Mouse (Mus musculus): Measurements from ENCODE around the gene Cd79a. TPM values are rescaled to one million over a fixed set of nuclear protein-coding genes. Genes with fewer than 3 reads are reported as not detected.

The Cd79a gene
- polyA plus RNA-seq (2012): 0.04 and 0.05 TPM in 2 replicates

DNA sequence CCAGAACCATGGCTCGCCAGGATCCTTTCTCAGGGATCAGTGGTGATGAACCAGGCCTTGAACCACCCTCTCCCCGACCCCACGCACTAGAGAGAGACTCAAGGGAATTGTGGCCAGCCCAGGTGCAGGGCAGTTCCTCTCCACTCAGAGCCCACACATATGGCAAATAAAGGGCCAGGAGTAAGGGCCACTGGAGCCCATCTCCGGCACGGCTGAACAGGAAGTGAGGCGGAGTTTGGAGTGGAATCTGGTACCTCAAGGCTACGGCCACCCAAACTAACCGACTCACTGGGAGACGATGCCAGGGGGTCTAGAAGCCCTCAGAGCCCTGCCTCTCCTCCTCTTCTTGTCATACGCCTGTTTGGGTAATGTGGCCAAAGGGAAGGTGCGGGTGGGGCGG, at the start of gene Cd79a:
Gene Cd79a (plus strand): TSS at position 158 of the 400 bp plus-strand sequence.
- TF ChIP-seq GATA1 (IDR thresholded peaks at IDR 0.05; ENCODE audit: low read length): no peak

GRCm38 (mm10) chr7:24850162-24850561, 47.0 kb upstream of the Cd79a start:
- TF ChIP-seq GATA1 (IDR thresholded peaks at IDR 0.05; ENCODE audit: low read length): no peak

GRCm38 (mm10) chr7:24850899-24851303, 46.3 kb upstream of the Cd79a start:
- TF ChIP-seq GATA1 (IDR thresholded peaks at IDR 0.05; ENCODE audit: low read length): peak; percentile 54

- peak; percentile 14 for TF ChIP-seq GATA1 (IDR thresholded peaks at IDR 0.05; ENCODE audit: low read length)
These were observed 45.4 kb upstream of the Cd79a start for GRCm38 (mm10) chr7:24851596-24852325.

DNA sequence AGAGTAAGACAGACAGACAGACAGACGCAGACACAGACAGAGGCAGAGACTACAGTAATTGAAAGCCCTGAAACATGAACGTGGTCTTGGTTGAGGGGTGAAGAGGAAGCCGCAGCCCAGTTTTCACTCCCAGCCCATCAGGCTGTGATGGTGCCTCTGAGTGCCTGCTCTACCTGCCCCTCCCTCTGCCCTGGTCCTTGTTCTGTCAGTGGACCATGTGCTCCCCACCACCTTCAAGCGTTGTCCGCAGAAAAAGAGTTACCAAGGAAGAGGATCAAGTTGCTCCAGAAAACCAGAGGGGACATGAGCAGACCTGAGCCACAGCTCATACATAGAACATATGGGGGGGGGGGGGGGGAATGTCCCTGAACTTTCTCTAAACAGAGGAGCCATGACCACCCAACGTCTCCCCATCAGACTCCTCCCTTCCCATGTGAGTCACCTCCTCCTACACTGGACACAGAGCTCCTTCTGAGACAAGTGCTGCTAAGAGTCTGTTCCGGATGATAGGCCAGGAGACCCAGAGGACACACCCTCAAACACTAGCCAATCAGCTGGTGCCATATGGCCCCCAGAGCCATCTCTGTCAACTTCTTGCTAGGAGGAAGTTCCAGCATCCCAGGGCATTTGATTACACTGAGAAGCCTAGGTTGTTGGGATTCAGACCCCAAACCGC, 44.5 kb upstream of the Cd79a start:
- TF ChIP-seq GATA1 (IDR thresholded peaks at IDR 0.05; ENCODE audit: low read length): no peak

DNA sequence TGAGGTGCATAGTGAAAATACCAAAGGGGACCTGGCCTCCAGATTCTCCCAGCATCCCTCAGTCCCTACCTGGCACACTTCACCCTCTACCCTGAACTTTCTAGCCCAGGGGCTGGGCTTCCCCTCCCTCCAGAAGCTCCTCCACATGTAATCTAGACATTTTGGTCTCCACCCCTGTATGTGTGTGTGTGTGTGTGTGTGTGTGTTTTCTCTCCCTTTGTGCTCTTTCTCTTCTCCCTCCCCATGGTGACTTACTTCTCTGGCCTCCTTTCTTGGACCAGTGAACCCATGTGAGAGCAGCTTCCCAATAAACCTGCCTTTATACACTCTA, 44.0 kb upstream of the Cd79a start:
- TF ChIP-seq GATA1 (IDR thresholded peaks at IDR 0.05; ENCODE audit: low read length): no peak

GRCm38 (mm10) chr7:24853695-24854094, 43.5 kb upstream of the Cd79a start:
- TF ChIP-seq GATA1 (IDR thresholded peaks at IDR 0.05; ENCODE audit: low read length): no peak

DNA sequence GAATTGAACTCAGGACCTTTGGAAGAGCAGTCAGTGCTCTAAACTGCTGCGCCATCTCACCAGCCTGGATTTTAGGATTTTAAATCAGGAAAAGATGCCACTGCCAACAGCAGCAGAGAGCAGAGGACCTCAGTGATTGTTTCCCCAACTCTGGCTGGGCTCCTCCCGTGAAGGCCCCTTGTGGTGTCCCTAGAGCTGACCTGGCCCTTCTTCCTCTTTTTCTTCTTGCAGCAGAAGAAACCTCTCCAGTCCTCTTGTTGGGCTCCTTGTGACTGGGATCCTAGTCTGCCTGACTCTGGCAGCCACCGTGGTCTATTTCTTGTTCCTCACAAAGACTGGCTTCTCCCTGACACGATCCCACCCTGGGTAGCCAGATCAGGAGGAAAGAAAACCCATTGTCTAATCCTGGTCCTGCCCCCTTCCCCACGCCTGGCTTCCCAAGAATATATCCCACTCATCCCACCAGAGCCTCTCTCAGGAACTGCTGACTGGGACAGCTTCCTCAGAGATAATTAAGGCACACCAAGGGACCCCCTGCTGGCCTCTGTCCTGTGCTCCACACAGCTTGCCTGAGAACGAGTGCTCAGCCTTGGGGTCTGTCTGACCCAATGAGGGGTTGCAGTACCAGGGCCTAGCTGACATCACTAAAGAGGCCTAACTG, 40.6 kb upstream of the Cd79a start:
- TF ChIP-seq GATA1 (IDR thresholded peaks at IDR 0.05; ENCODE audit: low read length): no peak

GRCm38 (mm10) chr7:24859234-24859633, 37.9 kb upstream of the Cd79a start:
- TF ChIP-seq GATA1 (IDR thresholded peaks at IDR 0.05; ENCODE audit: low read length): peak; percentile 23

DNA sequence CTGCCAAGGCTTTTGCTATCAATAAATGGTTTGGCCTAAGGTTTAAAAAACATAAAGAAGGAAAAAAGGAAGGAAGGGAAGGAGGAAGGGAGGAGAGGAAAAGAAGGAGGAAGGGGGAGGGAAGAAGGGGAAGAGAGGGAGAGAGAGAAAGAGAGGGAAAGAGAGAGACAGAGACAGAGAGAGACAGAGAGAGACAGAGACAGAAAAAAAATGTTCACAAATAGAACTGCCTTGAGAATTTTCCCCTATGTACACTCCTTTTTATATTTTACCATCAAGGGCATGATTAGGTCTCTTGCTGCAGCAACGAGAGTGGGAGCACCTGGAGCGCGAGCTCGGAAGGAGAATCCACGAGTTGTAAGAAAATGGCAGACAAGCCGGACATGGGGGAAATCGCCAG, 35.3 kb upstream of the Cd79a start, which contains the start of gene Gm9844:
Gene Gm9844 (plus strand): TSS at position 301 of the 400 bp plus-strand sequence.
- no peak for TF ChIP-seq GATA1 (IDR thresholded peaks at IDR 0.05; ENCODE audit: low read length)

DNA sequence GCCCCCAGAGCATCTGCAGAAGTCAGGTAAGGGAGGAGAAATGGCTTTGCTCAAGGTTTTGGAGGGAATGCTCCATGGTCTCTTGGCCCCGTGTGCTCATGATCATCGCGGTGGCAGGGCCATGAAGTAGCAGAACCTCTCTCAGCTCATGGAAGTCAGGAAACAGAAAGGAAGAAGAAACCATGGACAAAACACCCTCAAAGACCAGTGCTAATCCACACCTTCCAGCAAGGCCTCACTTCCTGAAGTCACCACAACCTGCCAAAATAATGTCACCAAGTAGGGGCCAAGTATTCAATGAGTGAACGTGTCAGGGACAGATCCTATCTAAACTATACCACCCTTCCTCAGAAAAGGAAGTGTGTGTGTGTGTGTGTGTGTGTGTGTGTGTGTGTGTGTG, 34.3 kb upstream of the Cd79a start:
- no peak for TF ChIP-seq GATA1 (IDR thresholded peaks at IDR 0.05; ENCODE audit: low read length)

DNA sequence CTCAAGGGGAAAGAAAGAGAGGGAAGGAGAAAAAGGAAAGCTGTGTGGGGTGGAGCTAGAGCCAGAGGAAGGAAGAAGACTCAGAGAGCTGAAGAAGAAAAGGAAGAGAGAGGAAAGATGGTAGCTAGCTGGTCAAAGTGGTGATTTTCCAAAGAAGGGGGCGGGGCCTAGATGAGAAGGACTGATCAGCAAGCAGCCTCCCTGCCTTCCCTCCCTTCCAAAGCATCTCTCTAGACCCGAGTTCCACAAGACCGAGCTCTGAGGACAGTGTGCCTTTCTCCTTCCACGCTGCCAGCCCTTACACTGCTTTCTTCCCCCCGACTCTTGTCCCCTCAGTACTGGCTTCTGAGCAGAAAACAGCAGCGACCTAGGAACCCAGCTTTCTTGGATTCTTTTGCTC, 33.0 kb upstream of the Cd79a start:
- TF ChIP-seq GATA1 (IDR thresholded peaks at IDR 0.05; ENCODE audit: low read length): no peak

- TF ChIP-seq GATA1 (IDR thresholded peaks at IDR 0.05; ENCODE audit: low read length): no peak
These were observed 28.1 kb upstream of the Cd79a start for GRCm38 (mm10) chr7:24869080-24869479.

DNA sequence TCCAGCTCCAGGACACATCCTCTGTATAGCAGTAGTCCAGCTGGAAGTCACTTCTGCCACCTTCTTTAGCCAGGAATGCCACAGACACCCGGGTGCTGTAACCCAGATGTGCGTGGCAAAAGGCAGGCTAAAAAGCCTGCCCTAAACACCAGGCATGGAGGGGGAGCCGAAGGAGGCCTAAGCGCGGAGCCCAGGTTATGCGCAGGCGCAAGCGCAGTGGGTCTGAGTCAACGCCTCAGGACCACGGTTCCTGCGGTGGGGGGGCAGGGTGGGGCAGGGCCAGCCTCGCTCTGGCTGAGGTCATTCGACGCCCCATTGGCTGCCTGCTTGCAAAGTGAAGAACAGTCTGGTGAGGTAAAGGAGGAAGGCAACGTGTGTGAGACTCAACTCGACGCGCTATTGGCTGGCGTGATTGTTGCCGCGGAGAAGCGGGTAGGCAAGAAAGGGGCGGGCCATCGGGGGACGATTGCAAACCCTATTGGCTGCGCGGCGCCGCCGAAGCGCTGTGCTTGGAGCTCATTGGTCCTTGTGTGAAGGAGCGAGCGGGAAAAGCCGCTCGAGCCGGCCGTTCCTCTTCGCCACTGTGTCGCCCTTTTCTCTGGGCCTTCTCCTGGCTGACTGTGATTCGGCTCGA, 27.5 kb upstream of the Cd79a start, which contains the start of the genes Lypd4 and Dmrtc2:
Gene Lypd4 (minus strand): TSS at position 410 of the 634 bp plus-strand sequence.
Gene Dmrtc2 (plus strand): TSS at position 526 of the 634 bp plus-strand sequence.
- TF ChIP-seq GATA1 (IDR thresholded peaks at IDR 0.05; ENCODE audit: low read length): no peak

DNA sequence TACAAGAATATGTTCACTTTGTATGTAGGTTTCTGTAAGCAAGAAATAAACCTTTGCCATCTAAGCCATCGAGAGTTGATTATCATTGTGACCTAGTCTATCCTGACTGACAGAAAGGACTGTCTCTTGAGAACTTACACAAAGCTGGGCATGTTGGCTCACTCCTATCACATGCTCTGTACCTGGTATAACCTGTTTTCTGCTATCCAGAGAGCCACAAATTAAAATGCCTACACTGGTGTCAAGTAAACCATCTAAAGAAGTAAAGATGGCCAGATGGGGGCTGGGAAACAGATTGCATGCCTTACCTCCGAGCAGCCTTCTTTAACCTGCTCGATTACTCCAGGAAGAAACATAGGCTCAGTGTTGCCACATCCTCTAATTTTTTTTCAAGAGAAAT, 19.6 kb upstream of the Cd79a start:
- TF ChIP-seq GATA1 (IDR thresholded peaks at IDR 0.05; ENCODE audit: low read length): no peak

DNA sequence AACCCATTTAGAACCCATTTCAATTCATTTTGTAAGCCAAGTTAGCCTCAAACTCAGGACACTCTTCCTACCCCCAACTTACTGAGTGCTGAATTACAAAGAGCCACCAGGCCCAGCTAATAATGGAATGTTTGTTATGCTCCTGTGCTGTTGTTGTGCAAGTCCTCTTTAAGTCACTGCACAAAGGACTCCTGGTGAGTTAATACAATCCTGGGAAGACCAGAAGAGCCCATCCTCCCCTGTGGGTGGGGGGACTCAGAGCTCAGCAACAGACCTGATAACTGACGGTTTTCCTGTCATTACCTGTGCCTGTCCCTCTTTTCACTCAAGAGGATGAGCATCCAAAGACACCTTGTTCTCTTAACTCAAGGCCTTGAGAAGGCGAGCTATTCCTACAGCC, 17.6 kb upstream of the Cd79a start:
- no peak for TF ChIP-seq GATA1 (IDR thresholded peaks at IDR 0.05; ENCODE audit: low read length)
